Mouse (Mus musculus) erythroblast, embryonic 14.5 days (primary cell): Measurements from ENCODE around the gene Ap3s2. TPM values are rescaled to one million over a fixed set of nuclear protein-coding genes. Genes with fewer than 3 reads are reported as not detected.

Source experiments
- H3K27me3 ChIP-seq: 2 replicates; pipeline ENCODE4 v1.6.1; 2012; ENCODE audit warnings: inconsistent platforms; ENCODE audit not compliant: control insufficient read depth
- H3K36me3 ChIP-seq: 2 replicates; pipeline ENCODE4 v1.6.1; 2012; ENCODE audit warnings: mild to moderate bottlenecking, inconsistent platforms; ENCODE audit not compliant: control insufficient read depth
- H3K4me1 ChIP-seq: 2 replicates; pipeline ENCODE4 v1.6.1; 2012; ENCODE audit warnings: inconsistent platforms; ENCODE audit not compliant: control insufficient read depth
- H3K4me3 ChIP-seq: replicated peaks from 2 replicates; pipeline ENCODE3; 2012; ENCODE audit warnings: moderate library complexity, mild to moderate bottlenecking, inconsistent platforms
- H3K9me3 ChIP-seq: 2 replicates; pipeline ENCODE4 v1.6.1; 2012; ENCODE audit warnings: low read length, inconsistent platforms, mixed read lengths; ENCODE audit not compliant: control insufficient read depth
- GATA1 ChIP-seq: IDR thresholded peaks from 2 replicates; pipeline ENCODE4 v1.6.1; 2012; ENCODE audit warnings: low read length, inconsistent platforms, mixed read lengths
- TAL1 ChIP-seq: IDR thresholded peaks from 3 replicates; pipeline ENCODE4 v1.6.1; 2012; ENCODE audit warnings: low read length, inconsistent platforms, mixed read lengths
- polyA plus RNA-seq: library from polyadenylated mRNA; stranded (reverse); fragments of >175 nt; gene quantifications from 2 replicates; pipeline ENCODE4 v1.2.3, GENCODE M21; 2012

Gene Ap3s2
- polyA plus RNA-seq, 1 experiment: 0.25 TPM

DNA sequence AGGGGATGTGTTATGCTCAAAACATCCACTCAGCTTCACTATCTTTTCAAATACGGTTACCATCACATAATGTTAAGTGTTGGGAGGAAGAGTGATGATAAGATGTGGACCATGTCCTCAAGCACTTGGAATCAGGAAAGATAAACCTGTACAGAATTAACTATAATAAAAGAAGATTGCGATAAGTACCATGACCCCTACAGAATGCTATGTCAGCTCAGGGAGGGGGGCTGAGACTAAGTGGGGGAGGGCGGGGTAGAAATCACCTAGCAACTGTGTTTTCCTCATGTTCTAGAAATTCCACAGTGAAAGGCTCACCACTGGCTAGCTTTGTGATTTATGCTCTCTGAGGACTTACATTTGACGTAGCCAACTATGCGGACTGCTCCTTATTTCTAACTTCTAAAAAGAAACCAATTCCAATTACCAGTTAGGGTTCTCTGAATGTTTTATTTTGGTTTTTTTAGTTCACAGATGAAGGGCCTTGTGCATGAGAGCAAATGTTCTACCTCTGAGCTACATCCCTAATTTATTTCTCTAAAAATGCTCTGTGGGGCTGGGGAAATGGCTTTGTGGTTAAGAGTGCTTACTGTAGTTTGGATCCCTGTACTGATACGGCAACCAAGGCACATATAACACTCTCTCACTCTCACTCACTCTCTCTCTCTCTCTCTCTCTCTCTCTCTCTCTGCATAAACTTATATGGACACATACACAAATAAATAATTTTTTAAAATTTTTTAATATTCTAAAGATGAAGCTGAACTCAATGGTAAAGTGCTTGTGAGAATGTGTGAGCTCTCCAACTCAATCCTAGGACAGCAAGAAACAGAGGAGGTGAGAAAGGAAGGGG is 27.6 kb downstream of the Ap3s2 start:
- Histone ChIP-seq H3K4me3 (no peak overlapping the region), H3K9me3 (no peaks in the 10 kb centered on the region), H3K27me3 (no peaks in the 10 kb centered on the region), H3K36me3 (peaks cover 11% of the 10 kb centered on the region), H3K4me1 (no peaks in the 10 kb centered on the region)
- TF ChIP-seq TAL1: no peak
- TF ChIP-seq GATA1: no peak

DNA sequence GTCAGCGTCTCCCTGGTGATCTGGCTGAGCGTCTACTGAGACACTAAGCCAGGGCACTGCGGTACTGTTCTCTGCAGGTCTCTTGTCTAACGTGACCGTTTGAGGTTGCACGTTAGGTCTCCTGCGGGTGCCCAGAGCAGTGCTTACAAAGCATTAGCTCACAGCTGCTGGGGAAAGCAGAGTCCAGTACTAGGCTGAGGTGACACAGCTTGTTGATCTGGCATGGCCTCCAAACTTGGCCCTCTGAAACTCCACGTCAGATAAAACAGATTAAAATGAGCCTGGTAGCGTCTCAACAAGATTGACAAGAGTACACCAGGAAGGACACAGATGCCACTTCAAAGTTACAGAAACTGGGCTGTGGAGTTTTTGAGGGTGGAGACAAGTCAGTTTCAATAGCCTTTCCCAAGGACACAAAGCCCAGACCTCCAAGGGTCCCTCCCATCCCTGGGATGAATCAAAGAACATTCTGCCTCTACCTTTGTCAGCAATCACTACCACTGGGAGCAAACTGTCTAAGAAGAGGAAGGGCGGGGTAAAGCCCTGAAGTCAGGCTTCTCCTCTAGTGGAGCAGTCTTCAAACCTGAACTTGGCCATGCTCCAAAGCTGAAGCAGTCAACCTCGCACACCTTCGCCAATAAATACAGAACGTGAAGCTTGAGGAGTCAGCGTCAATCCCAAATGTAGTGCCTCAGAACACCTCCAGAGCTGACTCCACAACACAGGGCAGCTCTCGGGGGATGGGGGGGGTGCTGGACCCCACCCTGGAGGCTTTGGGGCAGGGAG is 29.8 kb downstream of the Ap3s2 start:
- Histone ChIP-seq H3K4me1 (no peaks in the 10 kb centered on the region), H3K36me3 (peaks cover 9% of the 10 kb centered on the region), H3K27me3 (no peaks in the 10 kb centered on the region), H3K9me3 (no peaks in the 10 kb centered on the region), H3K4me3 (no peak overlapping the region)
- no peak for TF ChIP-seq GATA1
- no peak for TF ChIP-seq TAL1

GRCm38 (mm10) chr7:79888603-79889002 is 31.8 kb downstream of the Ap3s2 start:
- H3K4me3 ChIP-seq: no peak overlapping the region
- no peaks in the 10 kb centered on the region for H3K9me3 ChIP-seq
- H3K27me3 ChIP-seq: no peaks in the 10 kb centered on the region
- H3K36me3 ChIP-seq: peaks cover 13% of the 10 kb centered on the region
- H3K4me1 ChIP-seq: no peaks in the 10 kb centered on the region
- TF ChIP-seq GATA1: no peak
- TF ChIP-seq TAL1: no peak

- Histone ChIP-seq H3K27me3 (no peaks in the 10 kb centered on the region), H3K4me3 (no peak overlapping the region), H3K9me3 (no peaks in the 10 kb centered on the region), H3K36me3 (peaks cover 32% of the 10 kb centered on the region), H3K4me1 (no peaks in the 10 kb centered on the region)
- TF ChIP-seq GATA1 (no peak), TAL1 (no peak)
Observed at GRCm38 (mm10) chr7:79883613-79884334, 36.7 kb downstream of the Ap3s2 start.

DNA sequence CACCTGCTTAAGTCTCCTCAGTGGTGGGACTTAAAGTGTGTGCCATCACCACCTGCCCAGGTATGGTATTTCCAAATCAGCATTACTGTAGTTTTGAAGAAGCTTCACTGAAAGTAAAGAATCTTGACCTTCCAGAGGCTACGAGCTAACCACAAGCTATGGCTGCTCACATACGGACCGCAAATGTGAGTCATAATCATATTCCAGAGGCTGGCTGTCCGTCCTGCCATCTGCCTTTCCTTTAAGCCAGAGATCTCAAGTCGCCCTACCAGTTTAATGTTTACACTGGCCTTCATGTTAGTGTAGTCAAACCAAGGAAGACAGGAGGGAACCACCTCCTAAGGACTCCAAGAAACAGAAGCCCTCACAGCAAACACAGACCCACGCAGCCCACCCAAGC is 38.5 kb downstream of the Ap3s2 start:
- TF ChIP-seq GATA1: no peak
- no peak for TF ChIP-seq TAL1
- H3K9me3 ChIP-seq: no peaks in the 10 kb centered on the region
- no peak overlapping the region for H3K4me3 ChIP-seq
- H3K4me1 ChIP-seq: no peaks in the 10 kb centered on the region
- H3K27me3 ChIP-seq: no peaks in the 10 kb centered on the region
- H3K36me3 ChIP-seq: peaks cover 29% of the 10 kb centered on the region

GRCm38 (mm10) chr7:79880998-79881397 is 39.5 kb downstream of the Ap3s2 start:
- no peaks in the 10 kb centered on the region for H3K27me3 ChIP-seq
- no peak overlapping the region for H3K4me3 ChIP-seq
- H3K36me3 ChIP-seq: peaks cover 29% of the 10 kb centered on the region
- no peak for TF ChIP-seq GATA1
- no peak for TF ChIP-seq TAL1
- no peaks in the 10 kb centered on the region for H3K4me1 ChIP-seq
- no peaks in the 10 kb centered on the region for H3K9me3 ChIP-seq

DNA sequence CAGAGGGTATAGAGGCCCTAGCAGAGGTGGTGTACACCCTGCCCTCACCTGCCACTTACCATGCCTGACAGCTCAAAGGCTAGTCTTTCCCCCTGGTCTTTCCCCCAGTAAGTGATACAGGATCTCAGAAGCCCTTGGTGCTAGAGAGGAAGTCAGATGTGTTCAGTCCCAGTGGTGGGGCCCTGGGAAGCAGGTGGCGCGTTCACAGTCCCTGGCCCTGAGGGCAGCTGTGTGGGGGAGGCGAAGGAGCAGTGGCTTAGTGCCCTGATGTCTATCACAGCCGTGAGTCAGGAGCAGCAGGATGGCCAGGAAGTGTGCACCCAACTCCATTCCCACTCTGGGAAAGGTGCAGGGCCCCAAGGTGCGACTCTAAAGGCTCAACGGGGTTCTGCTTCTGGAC is 40.4 kb downstream of the Ap3s2 start:
- no peaks in the 10 kb centered on the region for H3K9me3 ChIP-seq
- H3K4me3 ChIP-seq: no peak overlapping the region
- peaks cover 26% of the 10 kb centered on the region for H3K36me3 ChIP-seq
- no peaks in the 10 kb centered on the region for H3K27me3 ChIP-seq
- H3K4me1 ChIP-seq: no peaks in the 10 kb centered on the region
- TF ChIP-seq TAL1 (no peak), GATA1 (no peak)

- Histone ChIP-seq H3K27me3 (no peaks in the 10 kb centered on the region), H3K9me3 (no peaks in the 10 kb centered on the region), H3K4me1 (no peaks in the 10 kb centered on the region), H3K4me3 (no peak overlapping the region), H3K36me3 (peaks cover 23% of the 10 kb centered on the region)
- TF ChIP-seq TAL1 (no peak), GATA1 (no peak)
Observed at GRCm38 (mm10) chr7:79878455-79879025, 41.9 kb downstream of the Ap3s2 start.
